Mouse (Mus musculus) gastrocnemius, adult 2 months (tissue): ENCODE data around the gene Zfhx3. TPM values are rescaled to one million over a fixed set of nuclear protein-coding genes. Genes with fewer than 3 reads are reported as not detected.

Experiments
- DNase-seq: peaks from one replicate; pipeline ENCODE4 v3.0.0; 2022
- H3K27ac ChIP-seq: fragments of 200-600 bp; 2 replicates; pipeline ENCODE4 v1.8.1; 2022; ENCODE audit warnings: mild to moderate bottlenecking
- H3K4me3 ChIP-seq: fragments of 200-600 bp; 2 replicates; pipeline ENCODE4 v1.8.1; 2022; ENCODE audit warnings: mild to moderate bottlenecking, moderate library complexity
- CTCF ChIP-seq: fragments of 200-600 bp; IDR thresholded peaks from 2 replicates; pipeline ENCODE4 v1.8.1; 2022; ENCODE audit warnings: antibody characterized with exemption, mild to moderate bottlenecking, moderate library complexity
- intact Hi-C: fragments of 180-260 bp; cut with DNase I; formaldehyde crosslinking; loops from one replicate; pipeline ENCODE4 v1.15.1; 2025
- total RNA-seq, 2 experiments: library from RNA; stranded (reverse); gene quantifications; 2 replicates each; pipeline ENCODE4 v1.2.3; 2021

Zfhx3 gene
- total RNA-seq, 2 experiments from 2014 or later: 14.1 to 17.7 TPM

DNA sequence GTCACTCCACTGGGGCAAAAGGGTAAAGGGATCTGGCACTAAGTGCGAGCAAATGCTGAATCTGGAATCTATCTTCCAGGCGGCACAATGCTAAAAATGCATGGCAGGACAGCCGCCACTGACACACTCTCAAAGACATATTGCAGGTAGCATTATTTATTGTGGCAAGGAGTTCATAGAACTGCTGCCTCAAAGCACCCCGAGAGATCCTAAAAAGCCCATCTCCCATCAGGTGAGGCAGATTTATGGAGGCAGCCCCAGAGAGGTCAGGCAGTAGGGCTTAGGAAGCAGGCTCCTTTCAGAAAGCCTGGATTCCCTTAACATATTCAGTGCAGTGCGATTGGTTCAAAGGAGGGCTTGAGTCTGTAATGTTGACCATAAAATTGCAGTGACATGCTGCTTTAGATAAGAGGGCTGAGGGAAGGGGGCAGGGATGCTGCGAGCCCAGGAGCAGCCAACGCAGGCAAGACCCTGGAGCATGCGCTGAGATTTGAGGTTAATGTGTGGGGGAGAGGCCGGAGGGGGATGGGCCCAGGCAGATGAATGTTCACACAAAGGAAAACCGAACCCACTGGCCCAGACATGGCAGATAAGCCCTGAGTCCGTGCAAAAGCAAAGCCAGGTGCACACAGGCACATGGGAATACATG is 538.8 kb downstream of the Zfhx3 start:
- intact Hi-C loops: no loop called here
- no peak for TF ChIP-seq CTCF
- no peak overlapping the region for H3K27ac ChIP-seq
- no peak overlapping the region for H3K4me3 ChIP-seq
- no peak for DNase-seq

DNA sequence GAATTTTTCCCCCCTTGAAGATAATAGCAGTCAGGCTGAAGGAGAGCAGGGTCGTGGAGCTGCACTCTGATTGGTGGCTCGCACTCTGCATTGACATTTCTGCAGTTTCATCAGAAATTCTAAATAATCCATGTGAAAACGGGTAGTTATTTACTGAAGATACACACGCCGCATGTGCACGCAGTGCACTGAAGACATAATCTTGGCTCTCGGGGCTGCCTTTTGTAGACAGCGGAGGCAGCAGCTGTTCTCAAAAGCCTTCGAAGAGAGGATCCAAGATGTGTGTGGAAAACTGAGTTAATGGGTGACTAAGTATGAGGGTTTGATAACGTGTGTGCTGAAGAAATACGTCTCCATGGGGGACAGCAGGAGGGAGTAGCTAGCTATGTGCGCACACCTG is 553.7 kb downstream of the Zfhx3 start:
- Histone ChIP-seq H3K4me3 (no peak overlapping the region), H3K27ac (no peak overlapping the region)
- intact Hi-C loops: no loop called here
- no peak for DNase-seq
- TF ChIP-seq CTCF: no peak

DNA sequence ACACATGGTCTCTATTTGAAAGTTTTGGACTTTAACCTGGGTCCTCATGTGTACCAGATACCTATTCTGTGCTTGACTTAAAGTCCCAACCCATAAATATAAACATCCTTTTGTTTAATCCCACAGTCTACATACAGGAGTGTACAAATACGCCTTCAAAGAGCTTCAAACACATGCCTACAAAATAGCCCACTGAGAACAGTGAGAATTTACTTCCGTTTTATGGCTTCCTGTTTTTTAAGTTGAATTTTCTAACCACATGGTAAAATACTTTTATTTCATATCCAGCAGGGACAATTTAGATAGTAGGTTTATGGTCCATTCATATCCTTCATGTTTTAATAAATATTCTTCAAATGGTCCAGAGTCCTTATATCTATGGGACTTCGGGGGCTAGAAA is 564.3 kb downstream of the Zfhx3 start:
- TF ChIP-seq CTCF: no peak
- intact Hi-C loops: no loop called here
- Histone ChIP-seq H3K27ac (no peak overlapping the region), H3K4me3 (no peak overlapping the region)
- no peak for DNase-seq

DNA sequence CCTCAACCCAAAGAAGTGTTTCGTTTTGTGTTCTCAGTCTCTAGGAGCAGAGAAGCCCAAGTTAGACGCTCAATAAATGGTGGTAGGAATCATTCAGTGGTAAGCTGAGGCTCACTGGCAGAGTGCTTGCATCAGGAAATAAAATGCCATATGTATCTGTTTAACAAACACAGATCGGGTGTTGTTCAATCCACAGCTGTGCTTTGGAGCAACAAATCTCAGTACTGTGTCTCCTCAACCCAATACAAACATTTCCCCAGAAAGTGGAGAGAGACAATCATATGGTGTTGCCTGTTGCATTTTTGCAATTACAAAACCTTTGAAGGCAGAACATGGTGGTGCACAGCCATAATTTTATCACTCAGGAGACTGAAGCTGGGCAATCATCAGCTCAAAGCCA is 565.3 kb downstream of the Zfhx3 start:
- TF ChIP-seq CTCF: no peak

DNA sequence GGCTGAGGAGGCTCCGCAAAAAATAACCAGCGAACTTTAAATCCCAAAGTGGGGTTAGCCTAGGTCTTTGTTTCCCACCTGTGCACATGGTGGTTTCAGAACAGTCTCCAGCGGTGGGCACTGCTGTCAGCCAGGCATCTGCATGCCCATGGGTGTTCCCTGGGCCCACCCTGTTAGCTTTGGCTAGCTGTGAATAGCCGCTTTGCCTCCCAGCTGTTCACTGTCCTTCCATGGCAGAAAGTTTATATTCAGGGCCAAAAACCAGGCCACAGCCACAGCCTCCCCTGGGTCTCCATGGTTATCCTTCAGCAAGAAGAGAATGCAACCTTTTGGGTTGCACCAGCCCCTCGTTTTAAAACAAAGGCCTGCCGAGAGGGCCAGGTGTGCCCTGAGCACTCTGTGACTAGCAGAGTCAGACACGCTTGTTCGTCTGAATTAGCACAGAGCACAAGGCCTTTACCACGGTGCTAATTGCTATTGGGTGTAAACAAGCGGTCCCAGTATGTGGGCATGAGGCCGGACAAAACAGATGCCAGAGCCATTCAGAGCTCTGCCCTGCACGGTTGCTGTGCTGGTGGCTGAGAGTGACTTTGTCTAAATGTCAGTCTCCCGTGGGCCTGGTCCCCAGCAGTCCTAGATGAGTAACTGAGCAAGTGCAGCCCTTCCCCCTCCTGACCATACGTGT is 568.3 kb downstream of the Zfhx3 start:
- Histone ChIP-seq H3K4me3 (no peak overlapping the region), H3K27ac (no peak overlapping the region)
- intact Hi-C loops: no loop called here
- no peak for TF ChIP-seq CTCF
- DNase-seq: no peak

More for the DNA sequence above, 565.3 kb downstream of the Zfhx3 start:
- H3K27ac ChIP-seq: no peak overlapping the region
- DNase-seq: no peak
- H3K4me3 ChIP-seq: no peak overlapping the region
- intact Hi-C loops: no loop called here

DNA sequence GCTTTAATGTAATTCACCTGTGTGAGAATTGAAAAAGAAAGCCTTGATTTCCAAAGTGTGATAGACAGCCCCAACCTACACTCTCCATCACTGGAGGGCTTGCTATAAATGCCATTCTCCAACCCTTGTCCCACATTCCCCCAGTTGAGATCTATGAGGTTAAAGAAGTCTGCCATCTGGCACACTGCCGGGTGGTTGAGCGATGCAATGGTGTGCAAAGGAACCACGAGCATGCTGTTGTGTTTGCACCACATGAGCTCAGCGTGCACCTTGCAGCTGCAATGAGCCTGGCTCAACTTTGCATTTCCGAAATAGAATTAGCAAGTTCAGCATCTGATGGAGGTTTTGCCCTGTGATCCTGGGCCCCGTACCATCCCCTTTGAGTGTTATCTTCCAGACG is 575.7 kb downstream of the Zfhx3 start:
- intact Hi-C loops: no loop called here
- TF ChIP-seq CTCF: no peak
- H3K4me3 ChIP-seq: no peak overlapping the region
- no peak for DNase-seq
- H3K27ac ChIP-seq: no peak overlapping the region

DNA sequence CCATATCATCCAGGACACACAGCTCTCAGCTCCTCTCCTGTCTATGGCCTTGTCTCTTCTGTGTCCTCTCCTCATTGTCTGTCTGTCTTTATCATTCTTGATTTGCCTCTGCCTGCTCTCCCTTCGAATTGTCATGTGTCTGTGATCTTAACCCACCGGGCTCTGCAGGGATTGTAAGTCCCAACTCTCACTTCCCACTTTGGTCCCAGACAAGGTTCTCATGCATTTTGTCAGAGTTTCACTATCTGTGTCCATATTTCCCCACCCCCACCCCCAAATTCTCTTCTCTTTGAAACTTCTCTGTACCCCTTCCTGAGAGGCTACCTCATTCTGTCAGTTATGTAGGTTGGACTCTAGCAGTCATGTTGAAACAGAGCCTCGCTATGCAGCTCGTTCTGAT is 579.6 kb downstream of the Zfhx3 start:
- intact Hi-C loops: no loop called here
- no peak overlapping the region for H3K27ac ChIP-seq
- TF ChIP-seq CTCF: no peak
- H3K4me3 ChIP-seq: no peak overlapping the region
- DNase-seq: no peak

DNA sequence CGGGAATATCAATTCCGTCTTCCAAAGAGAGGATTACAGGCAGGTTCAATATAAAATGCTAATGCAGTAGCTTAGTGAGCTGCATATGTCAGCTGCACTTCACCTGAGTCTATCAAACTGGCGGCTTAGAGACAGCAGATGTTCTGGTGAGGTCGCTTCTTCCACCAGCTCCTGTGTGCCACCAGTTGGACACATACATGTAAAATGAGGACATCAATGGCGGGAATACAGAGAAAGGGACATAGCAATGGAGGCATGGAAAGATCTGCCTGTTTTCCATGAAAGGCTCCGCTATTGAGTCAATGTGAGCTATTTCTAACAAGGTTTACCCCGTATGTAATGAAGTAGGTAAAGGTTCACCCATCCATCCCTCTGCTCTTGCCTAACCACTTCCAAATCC is 587.0 kb downstream of the Zfhx3 start:
- intact Hi-C loops: no loop called here
- no peak overlapping the region for H3K27ac ChIP-seq
- no peak for DNase-seq
- H3K4me3 ChIP-seq: no peak overlapping the region
- no peak for TF ChIP-seq CTCF

DNA sequence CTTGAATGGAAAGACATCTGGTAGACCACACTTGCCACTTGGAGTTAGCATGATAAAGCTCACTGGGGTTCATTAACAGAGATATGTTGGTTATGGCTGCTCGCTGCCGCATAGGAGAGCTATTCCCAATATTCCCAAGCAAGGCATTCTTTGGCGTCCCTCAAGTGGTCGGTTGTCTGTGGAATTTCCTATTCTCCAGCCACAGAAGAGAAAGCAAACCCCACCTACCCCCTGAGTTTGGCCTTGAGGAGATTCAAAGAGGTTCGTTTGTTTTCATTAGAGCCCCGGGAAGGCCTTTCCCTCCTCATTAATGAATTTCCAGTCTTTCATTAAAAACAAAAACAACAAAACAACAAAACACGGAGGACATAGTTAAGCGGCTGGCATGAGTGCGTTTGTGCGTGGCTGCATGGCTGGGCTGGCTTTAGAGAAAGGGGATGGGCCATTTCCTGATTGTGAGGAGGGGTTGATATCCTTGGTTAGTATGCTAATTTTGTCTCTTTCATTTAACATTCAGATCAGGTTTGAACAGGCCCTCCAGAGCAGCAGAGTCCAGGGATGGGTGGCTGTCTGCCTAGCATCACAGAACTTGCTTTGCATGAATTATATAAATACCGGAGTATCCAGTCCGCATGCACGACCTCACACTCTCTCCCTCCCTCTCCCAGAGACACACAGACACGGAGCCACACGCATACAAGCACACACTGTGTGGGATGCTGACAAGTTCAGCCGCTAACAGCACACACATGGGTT is 592.9 kb downstream of the Zfhx3 start:
- Histone ChIP-seq H3K4me3 (no peak overlapping the region), H3K27ac (no peak overlapping the region)
- TF ChIP-seq CTCF: no peak
- intact Hi-C loops: no loop called here
- no peak for DNase-seq

DNA sequence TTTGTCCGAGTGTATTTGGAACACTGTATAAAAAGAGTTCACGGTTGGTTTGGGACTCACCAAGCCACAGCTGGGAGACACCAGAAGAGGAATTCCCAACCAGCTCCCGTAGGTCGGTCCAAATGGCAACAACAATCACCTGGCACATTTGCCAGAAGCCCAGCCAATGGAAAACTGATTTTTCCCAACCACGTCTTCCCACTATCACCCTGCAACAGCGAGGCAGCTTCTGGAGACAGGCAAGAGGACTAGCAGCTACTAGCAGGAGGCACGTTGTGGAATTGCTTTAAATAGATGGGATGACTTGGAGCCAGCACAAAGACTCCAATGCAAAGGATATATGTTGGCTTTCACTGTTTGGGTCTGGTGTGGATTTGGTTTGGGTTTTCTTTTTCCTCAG is 593.7 kb downstream of the Zfhx3 start:
- no peak for DNase-seq
- H3K4me3 ChIP-seq: no peak overlapping the region
- no peak overlapping the region for H3K27ac ChIP-seq
- TF ChIP-seq CTCF: no peak
- intact Hi-C loops: no loop called here

DNA sequence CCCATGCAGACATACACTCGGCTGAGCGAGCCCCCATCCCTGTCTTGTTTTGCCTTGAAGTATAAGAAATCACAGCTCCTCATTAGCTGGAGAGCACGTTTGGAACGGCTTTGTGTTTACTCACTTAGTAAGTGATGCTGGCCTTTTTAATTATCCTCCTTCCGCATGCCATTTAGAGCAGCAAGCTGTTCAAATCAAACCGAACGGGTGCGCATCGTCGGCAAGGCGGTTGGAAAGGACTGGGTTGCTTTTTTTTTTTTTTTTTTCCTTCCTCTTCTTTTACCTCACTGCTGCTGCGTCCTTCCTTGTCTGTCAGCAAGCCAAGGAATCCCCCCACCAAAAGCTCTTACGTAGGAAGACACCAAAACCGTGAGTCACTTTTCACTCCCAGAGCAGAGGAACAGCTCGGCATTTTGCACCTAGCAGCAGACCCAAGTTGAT is 594.5 kb downstream of the Zfhx3 start:
- H3K27ac ChIP-seq: no peak overlapping the region
- intact Hi-C loops: no loop called here
- no peak for TF ChIP-seq CTCF
- DNase-seq: no peak
- no peak overlapping the region for H3K4me3 ChIP-seq

DNA sequence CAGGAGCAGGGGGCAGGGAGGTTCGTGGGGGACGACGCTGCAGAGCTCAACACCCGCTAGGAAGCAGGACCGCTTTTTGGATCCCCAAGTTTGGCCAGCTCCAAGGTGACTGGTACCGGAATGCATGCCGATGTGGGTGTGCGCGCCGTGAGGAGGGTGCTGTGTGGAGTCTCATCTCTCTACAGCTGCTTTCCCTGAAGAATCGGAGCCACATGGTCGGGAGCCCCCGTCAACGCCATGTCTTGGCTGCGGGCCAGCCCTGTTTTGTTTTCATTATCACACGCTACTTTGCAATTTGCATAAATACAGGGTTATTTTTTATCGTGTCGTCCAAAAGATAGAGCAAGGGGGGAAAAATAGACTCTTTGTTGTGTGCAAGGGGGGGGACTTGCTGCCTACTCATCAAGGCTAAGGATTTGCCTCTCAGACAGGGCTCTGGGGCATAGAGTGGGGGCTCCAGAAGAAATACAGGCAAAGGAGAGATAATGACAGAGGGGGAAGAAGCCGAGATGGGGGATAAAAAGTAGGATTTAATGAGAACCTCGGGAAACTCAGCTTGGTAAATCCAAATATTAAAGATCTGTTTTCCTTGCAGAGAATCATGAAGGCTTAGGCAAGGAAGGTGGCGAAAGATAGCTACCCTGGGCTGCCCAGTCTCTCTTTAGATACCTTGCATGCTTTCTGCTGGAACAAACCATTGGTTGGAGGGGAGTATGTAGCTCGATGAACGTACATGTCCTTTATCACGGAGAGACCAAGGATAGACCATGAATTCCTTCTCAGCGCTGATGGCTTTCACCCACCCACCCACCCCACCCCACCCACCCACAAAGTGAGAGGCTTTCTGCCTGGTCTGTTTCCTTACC is 595.5 kb downstream of the Zfhx3 start:
- no peak overlapping the region for H3K4me3 ChIP-seq
- no peak overlapping the region for H3K27ac ChIP-seq
- no peak for DNase-seq
- intact Hi-C loops: no loop called here
- TF ChIP-seq CTCF: no peak
